Mouse (Mus musculus): ENCODE data around the gene Hcar2. TPM values are rescaled to one million over a fixed set of nuclear protein-coding genes. Genes with fewer than 3 reads are reported as not detected.

The Hcar2 gene
- polyA plus RNA-seq, 1 experiment: 8.7 TPM

- Histone ChIP-seq H3K27ac (replicated peaks; ENCODE audit: low read depth, low read length) (no peak overlapping the region), H3K4me3 (ENCODE audit: insufficient read depth, low read depth, low read length) (no peak overlapping the region), H3K4me1 (ENCODE audit: control insufficient read depth, insufficient read depth, insufficient read length, low read length) (peaks cover 3% of the 10 kb centered on the region; the same call in 1 of the 2 replicates)
Measured at GRCm38 (mm10) chr5:123842221-123842934, 22.9 kb downstream of the Hcar2 start.

DNA sequence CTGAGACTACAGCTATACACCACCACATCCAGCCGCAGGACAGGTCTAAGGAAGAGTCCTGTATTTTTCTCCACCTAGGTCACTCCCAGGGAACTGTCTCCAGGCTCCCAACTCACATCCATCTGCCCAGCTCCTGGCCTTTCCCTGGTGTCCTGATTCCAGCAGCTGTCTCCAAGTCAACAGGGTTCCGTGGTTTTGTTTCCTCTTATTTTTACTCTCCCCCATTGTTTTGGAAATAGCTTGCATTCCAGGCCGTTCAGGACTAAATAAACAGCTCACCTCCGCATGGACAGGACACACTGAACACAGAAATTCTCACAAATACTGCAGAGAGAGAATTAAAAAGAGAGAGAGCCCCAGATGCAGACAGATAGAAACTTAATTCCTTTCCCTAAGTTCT lies 27.9 kb downstream of the Hcar2 start:
- Histone ChIP-seq H3K4me3 (ENCODE audit: insufficient read depth, low read depth, low read length) (no peak overlapping the region), H3K27ac (replicated peaks; ENCODE audit: low read depth, low read length) (no peak overlapping the region), H3K4me1 (ENCODE audit: control insufficient read depth, insufficient read depth, insufficient read length, low read length) (no peaks in the 10 kb centered on the region)

DNA sequence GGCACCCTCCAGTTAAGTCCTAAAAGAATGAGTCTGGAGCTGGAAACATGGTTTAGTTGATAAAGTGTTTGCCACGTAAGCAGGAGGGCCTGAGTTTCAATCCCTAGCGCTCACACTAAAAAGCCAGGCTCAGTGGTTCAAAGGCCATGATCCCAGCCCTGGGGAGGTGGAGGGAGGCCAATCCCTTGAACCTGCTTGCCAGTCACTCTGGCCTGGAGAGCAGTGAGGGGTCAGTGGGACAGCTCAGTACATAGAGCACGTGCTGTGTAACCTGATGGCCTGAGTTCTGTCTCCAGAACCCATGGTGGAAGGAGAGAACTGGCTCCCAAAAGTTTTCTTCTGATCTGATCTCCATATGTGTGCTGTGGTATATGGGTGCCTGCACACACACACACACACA lies 30.5 kb downstream of the Hcar2 start:
- Histone ChIP-seq H3K27ac (replicated peaks; ENCODE audit: low read depth, low read length) (no peak overlapping the region), H3K4me1 (ENCODE audit: control insufficient read depth, insufficient read depth, insufficient read length, low read length) (no peaks in the 10 kb centered on the region), H3K4me3 (ENCODE audit: insufficient read depth, low read depth, low read length) (no peak overlapping the region)

- Histone ChIP-seq H3K4me3 (ENCODE audit: insufficient read depth, low read depth, low read length) (no peak overlapping the region), H3K27ac (replicated peaks; ENCODE audit: low read depth, low read length) (no peak overlapping the region), H3K4me1 (ENCODE audit: control insufficient read depth, insufficient read depth, insufficient read length, low read length) (no peaks in the 10 kb centered on the region)
Measured at GRCm38 (mm10) chr5:123832309-123832708, 33.0 kb downstream of the Hcar2 start.

- no peaks in the 10 kb centered on the region for H3K4me1 ChIP-seq (ENCODE audit: control insufficient read depth, insufficient read depth, insufficient read length, low read length)
- no peak overlapping the region for H3K27ac ChIP-seq (replicated peaks; ENCODE audit: low read depth, low read length)
- H3K4me3 ChIP-seq (ENCODE audit: insufficient read depth, low read depth, low read length): no peak overlapping the region
Measured at GRCm38 (mm10) chr5:123827659-123828091, 37.6 kb downstream of the Hcar2 start.

GRCm38 (mm10) chr5:123822706-123823105 lies 42.6 kb downstream of the Hcar2 start:
- no peak overlapping the region for H3K4me3 ChIP-seq (ENCODE audit: insufficient read depth, low read depth, low read length)
- H3K4me1 ChIP-seq (ENCODE audit: control insufficient read depth, insufficient read depth, insufficient read length, low read length): no peaks in the 10 kb centered on the region
- no peak overlapping the region for H3K27ac ChIP-seq (replicated peaks; ENCODE audit: low read depth, low read length)

DNA sequence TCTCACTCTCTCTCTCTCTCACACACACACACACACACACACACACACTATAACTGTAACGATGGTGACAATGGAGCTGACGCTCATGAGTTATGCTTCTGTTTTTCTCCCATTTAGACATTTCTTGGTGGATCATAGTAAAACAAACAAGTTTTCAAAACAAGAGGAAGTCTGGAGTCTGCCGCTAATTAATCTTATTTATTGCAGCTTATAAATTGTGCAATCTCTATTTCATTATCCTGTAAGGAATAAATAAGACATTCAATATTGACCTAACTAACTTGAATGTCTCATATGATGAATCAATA lies 44.1 kb downstream of the Hcar2 start:
- Histone ChIP-seq H3K4me1 (ENCODE audit: control insufficient read depth, insufficient read depth, insufficient read length, low read length) (no peaks in the 10 kb centered on the region), H3K4me3 (ENCODE audit: insufficient read depth, low read depth, low read length) (no peak overlapping the region), H3K27ac (replicated peaks; ENCODE audit: low read depth, low read length) (no peak overlapping the region)

GRCm38 (mm10) chr5:123820501-123821263 lies 44.6 kb downstream of the Hcar2 start:
- H3K27ac ChIP-seq (replicated peaks; ENCODE audit: low read depth, low read length): no peak overlapping the region

DNA sequence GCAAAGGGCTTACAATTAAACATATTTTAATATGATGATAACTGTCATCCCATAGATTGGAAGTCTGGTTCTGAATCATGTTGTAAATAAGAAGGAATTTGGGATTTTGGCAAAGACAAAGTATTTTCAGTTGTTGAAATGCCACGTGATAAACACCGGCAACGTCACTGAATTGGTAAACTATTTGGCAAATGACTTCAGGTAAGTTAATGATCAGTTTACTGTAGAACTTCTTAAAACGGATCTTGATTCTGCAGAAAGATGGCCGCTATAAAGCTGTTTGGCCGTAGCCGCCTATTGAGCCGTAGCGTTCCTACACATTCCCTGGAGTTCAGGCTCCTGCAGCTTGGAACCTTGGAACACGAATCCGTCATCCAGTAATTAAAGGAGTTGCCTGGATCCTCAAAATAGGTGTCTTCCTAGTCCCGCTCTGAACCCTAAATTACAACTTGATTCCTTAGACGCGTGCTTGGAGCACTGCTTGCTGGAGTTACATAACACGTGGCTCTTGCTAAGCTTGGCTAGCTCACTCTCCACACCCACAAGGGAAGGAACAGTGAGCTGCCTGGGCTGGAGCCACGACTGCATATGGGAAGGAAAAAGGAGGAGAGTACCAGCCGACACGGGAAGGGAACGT lies 46.2 kb downstream of the Hcar2 start:
- no peak overlapping the region for H3K4me3 ChIP-seq (ENCODE audit: insufficient read depth, low read depth, low read length)
- H3K27ac ChIP-seq (replicated peaks; ENCODE audit: low read depth, low read length): no peak overlapping the region
- H3K4me1 ChIP-seq (ENCODE audit: control insufficient read depth, insufficient read depth, insufficient read length, low read length): no peaks in the 10 kb centered on the region

More at GRCm38 (mm10) chr5:123820501-123821263, 44.6 kb downstream of the Hcar2 start:
- Histone ChIP-seq H3K4me1 (ENCODE audit: control insufficient read depth, insufficient read depth, insufficient read length, low read length) (no peaks in the 10 kb centered on the region), H3K4me3 (ENCODE audit: insufficient read depth, low read depth, low read length) (no peak overlapping the region)

DNA sequence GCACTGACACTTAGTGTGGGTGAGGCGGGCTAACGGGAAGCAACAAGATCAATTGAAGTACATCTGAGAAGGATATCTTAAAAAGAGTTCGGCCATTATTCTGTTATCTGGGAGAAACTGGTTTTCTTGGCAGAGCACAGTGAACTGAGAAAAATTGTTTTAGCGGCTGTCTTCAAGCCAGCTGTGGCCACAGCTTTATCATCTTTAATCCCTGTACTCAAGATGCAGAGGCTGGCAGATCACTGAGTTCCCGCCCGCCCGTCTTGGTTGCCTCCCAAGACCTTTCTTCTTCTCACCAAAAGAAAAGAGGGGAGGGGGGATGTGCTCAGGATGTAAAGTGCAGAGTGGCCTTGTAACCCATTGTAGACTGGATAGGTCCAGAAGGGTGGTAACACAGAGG lies 48.4 kb downstream of the Hcar2 start:
- no peak overlapping the region for H3K4me3 ChIP-seq (ENCODE audit: insufficient read depth, low read depth, low read length)
- no peak overlapping the region for H3K27ac ChIP-seq (replicated peaks; ENCODE audit: low read depth, low read length)
- H3K4me1 ChIP-seq (ENCODE audit: control insufficient read depth, insufficient read depth, insufficient read length, low read length): no peaks in the 10 kb centered on the region

Other genes with a start within 250 kb of the Hcar2 start
- gene Clip1, start 180.9 kb downstream of the Hcar2 start, polyA plus RNA-seq (2012; ENCODE audit: insufficient read depth, insufficient read length, missing spikeins): 38.1 and 45.0 TPM in 2 replicates
- 17.6 and 22.1 TPM in 2 replicates for gene Zcchc8, start 144.4 kb downstream of the Hcar2 start, polyA plus RNA-seq (2012; ENCODE audit: insufficient read depth, insufficient read length, missing spikeins)
- 75.0 and 76.1 TPM in 2 replicates for gene Rsrc2, start 116.1 kb downstream of the Hcar2 start, polyA plus RNA-seq (2012; ENCODE audit: insufficient read depth, insufficient read length, missing spikeins)
- not detected in 2 replicates for gene Kntc1, start 115.8 kb downstream of the Hcar2 start, polyA plus RNA-seq (2012; ENCODE audit: insufficient read depth, insufficient read length, missing spikeins)
- 10.5 and 17.4 TPM in 2 replicates for gene Hcar1, start 14.5 kb upstream of the Hcar2 start, polyA plus RNA-seq (2012; ENCODE audit: insufficient read depth, insufficient read length, missing spikeins)
- gene Denr, start 41.7 kb upstream of the Hcar2 start, polyA plus RNA-seq (2012; ENCODE audit: insufficient read depth, insufficient read length, missing spikeins): 77.1 and 88.1 TPM in 2 replicates
- not detected in 2 replicates for gene Gm43518, start 61.9 kb upstream of the Hcar2 start, polyA plus RNA-seq (2012; ENCODE audit: insufficient read depth, insufficient read length, missing spikeins)
- gene Ccdc62, start 65.2 kb upstream of the Hcar2 start, polyA plus RNA-seq (2012; ENCODE audit: insufficient read depth, insufficient read length, missing spikeins): 6.1 and 11.5 TPM in 2 replicates
- gene Hip1r, start 108.1 kb upstream of the Hcar2 start, polyA plus RNA-seq (2012; ENCODE audit: insufficient read depth, insufficient read length, missing spikeins): 3.8 and 5.2 TPM in 2 replicates
- 2.7 and 3.7 TPM in 2 replicates for gene Vps37b, start 166.8 kb upstream of the Hcar2 start, polyA plus RNA-seq (2012; ENCODE audit: insufficient read depth, insufficient read length, missing spikeins)
- 6.4 and 8.8 TPM in 2 replicates for gene Abcb9, start 230.3 kb upstream of the Hcar2 start, polyA plus RNA-seq (2012; ENCODE audit: insufficient read depth, insufficient read length, missing spikeins)
- gene Ogfod2, start 246.8 kb upstream of the Hcar2 start, polyA plus RNA-seq (2012; ENCODE audit: insufficient read depth, insufficient read length, missing spikeins): 20.5 and 23.1 TPM in 2 replicates

All from brown adipose tissue, adult 24 weeks (tissue).